ENCODE assay signal across 23 mouse cellular contexts in the genomic region with DNA sequence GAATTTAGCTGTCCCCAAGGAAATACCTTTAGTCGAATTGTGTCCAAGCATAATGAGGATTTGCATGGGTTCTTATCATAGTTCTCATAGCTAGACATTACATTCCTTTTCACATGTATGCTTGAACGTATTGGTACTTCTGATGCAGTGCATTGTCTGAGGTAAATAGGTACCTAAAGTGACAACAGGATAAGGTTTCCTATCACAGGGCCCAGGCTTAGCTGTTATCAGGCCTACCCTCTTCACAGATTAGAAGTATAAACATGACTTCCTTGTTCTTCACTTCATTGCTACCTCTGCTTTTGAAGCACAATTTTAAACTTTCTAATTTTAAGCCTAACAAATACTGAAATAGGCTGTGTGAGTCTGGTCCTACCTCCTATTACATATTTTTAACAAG.
"Had no signal": no experiment of that assay in that cellular context is flagged by ENCODE, and none has a peak within 500 bp of the region (broad histone marks: within the 10 kb centered on the region; RNA-seq: fewer than 3 reads in every experiment).

No protein-coding gene starts in this region.

- ATAC-seq: hindbrain, embryonic 16.5 days; inflammation-experienced regulatory T-cells, adult 6 months; intestine, embryonic 15.5 days had no signal

- H3K4me3 ChIP-seq: heart, embryonic 10.5 days; heart, embryonic 12.5 days; hindbrain, embryonic 10.5 days; hindbrain, embryonic 12.5 days; intestine, embryonic 15.5 days; kidney, embryonic 15.5 days; left cerebral cortex, adult 2 months; limb, embryonic 10.5 days; limb, embryonic 12.5 days had no signal

- H3K4me2 ChIP-seq: heart, embryonic 12.5 days; hindbrain, embryonic 12.5 days; hindbrain, embryonic 14.5 days; intestine, embryonic 15.5 days; kidney, embryonic 15.5 days; limb, embryonic 12.5 days had no signal

- H3K9me3 ChIP-seq: heart, embryonic 10.5 days; heart, embryonic 12.5 days; hindbrain, embryonic 10.5 days; hindbrain, embryonic 12.5 days; intestine, embryonic 15.5 days; kidney, embryonic 15.5 days; limb, embryonic 10.5 days; limb, embryonic 12.5 days had no signal

- H3K9ac ChIP-seq: heart, embryonic 12.5 days; hindbrain, embryonic 12.5 days; hindbrain, embryonic 14.5 days; intestine, embryonic 15.5 days; kidney, embryonic 15.5 days; limb, embryonic 12.5 days; liver, embryonic 14.5 days had no signal

- DNase-seq: gastrocnemius, postnatal 25 days; heart, adult 18-20 months; heart, postnatal 10 days; heart, postnatal 4 days; kidney, adult 11 months; kidney, adult 2 months; kidney, adult 9 months; kidney, postnatal 14 days; kidney, postnatal 36 days had no signal

- H3K4me1 ChIP-seq: heart, embryonic 10.5 days; heart, embryonic 12.5 days; hindbrain, embryonic 10.5 days; hindbrain, embryonic 12.5 days; intestine, embryonic 15.5 days; kidney, embryonic 15.5 days; limb, embryonic 10.5 days; limb, embryonic 12.5 days had no signal

- H3K27me3 ChIP-seq: heart, embryonic 12.5 days; hindbrain, embryonic 12.5 days; intestine, embryonic 15.5 days; kidney, embryonic 15.5 days; limb, embryonic 12.5 days had no signal

- H3K36me3 ChIP-seq: intestine, embryonic 15.5 days had no signal

- H3K27ac ChIP-seq: heart, embryonic 10.5 days; hindbrain, embryonic 10.5 days; hindbrain, embryonic 12.5 days; hindbrain, embryonic 14.5 days; intestine, embryonic 15.5 days; kidney, embryonic 15.5 days; kidney, postnatal 0 days; left cerebral cortex, adult 2 months; limb, embryonic 10.5 days; limb, embryonic 12.5 days; liver, embryonic 14.5 days had no signal
